Mouse (Mus musculus): ENCODE data around the gene Mvd. TPM values are rescaled to one million over a fixed set of nuclear protein-coding genes. Genes with fewer than 3 reads are reported as not detected.

The Mvd gene
- polyA plus RNA-seq, 1 experiment from 2014 or later, result 31.2 TPM

DNA sequence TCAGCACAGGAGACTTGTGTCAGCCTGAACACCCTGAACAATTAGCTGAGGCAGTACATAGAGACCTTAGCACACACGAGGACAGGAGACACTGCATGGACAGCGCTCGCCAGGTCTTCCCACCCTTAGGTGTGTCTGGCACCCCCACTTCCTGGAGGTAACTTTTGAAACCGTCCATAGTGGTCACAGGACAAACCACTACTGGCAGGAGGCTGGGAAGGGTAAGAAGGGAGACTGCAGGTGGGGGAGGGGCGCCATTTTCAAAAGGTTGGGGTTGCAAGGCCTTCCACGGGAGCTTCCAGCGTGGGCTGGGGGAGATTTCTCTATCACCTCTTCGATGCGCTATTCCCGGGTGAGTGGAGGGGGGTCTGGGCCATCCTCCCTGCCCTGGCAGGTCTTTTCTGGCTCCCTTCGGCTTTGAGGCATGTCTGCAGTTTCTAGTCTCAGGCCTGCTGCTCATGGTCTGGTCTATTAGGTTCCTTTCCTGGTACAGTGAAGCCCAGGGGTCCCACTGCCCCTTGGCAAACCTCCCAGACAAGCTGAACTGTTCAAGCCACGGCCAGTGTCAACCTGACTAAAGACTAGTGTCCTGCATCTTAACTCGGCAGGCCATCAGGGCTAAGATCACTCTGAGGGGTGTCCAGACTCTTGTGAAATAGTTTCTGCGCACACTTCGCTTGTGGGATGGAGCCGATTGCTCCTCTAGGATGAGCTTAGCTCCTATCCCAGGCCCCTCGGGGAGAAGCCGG is 11.4 kb downstream of the Mvd start:
- ATAC-seq (replicated peaks; ENCODE audit: low FRiP score, low read depth) (peak; percentile 1; the same call in 1 of the 2 replicates), DNase-seq (ENCODE audit: low spot score) (no peak)
- peak overlapping the region; percentile 84 for H3K4me2 ChIP-seq (ENCODE audit: low read length)
- TF ChIP-seq CTCF (IDR thresholded peaks at IDR 0.05; ENCODE audit: low read depth), result no peak
- H3K36me3 ChIP-seq (ENCODE audit: insufficient read depth, low read length), result 0 out of 2 replicates have a peak, but pooled peaks cover 9% of the 10 kb centered on the region
- peak overlapping the region; percentile 55 for H3K4me3 ChIP-seq (replicated peaks; ENCODE audit: low read depth, low read length)
- H3K9ac ChIP-seq (ENCODE audit: low read depth, low read length), result peak overlapping the region; percentile 73
- H3K27me3 ChIP-seq (ENCODE audit: insufficient read depth, low read length), result no peaks in the 10 kb centered on the region
- WGBS, result 26% methylated on average over 18 of the region's 18 CpGs
- peaks cover 23% of the 10 kb centered on the region for H3K4me1 ChIP-seq (replicated peaks; ENCODE audit: insufficient read depth, low read length)
- H3K9me3 ChIP-seq (replicated peaks; ENCODE audit: low read length), result no peaks in the 10 kb centered on the region
- H3K27ac ChIP-seq, result peak overlapping the region; percentile 78

DNA sequence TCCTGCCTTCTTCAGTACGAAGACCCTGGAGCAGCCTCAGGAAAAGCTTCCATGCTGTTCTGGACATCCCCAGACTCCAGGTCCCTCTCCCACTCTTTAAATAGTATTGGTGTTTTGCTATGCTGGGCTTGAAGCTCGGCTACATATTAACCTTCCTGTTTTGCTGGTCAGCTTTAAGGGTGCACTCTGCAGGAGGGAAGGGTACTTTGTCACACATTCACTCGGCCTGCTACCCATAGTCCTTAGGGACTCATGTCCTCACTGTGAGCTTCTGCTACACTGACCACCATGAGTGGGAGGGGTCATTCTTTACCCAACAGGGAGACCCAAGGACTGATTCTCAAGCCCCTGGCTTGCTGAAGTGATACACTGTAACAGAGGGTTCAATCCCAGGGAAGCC is 12.6 kb downstream of the Mvd start:
- DNase-seq (ENCODE audit: low spot score) (peak; percentile 40), ATAC-seq (replicated peaks; ENCODE audit: low FRiP score, low read depth) (peak; percentile 26)
- no peak for TF ChIP-seq CTCF (IDR thresholded peaks at IDR 0.05; ENCODE audit: low read depth)
- Histone ChIP-seq H3K27ac (peak overlapping the region; percentile 78), H3K9ac (ENCODE audit: low read depth, low read length) (0 out of 2 replicates have a peak overlapping the region, but pooled peaks have one; percentile 35), H3K4me1 (replicated peaks; ENCODE audit: insufficient read depth, low read length) (peaks cover 23% of the 10 kb centered on the region), H3K4me2 (ENCODE audit: low read length) (peak overlapping the region; percentile 18; the same call in 1 of the 2 replicates), H3K27me3 (ENCODE audit: insufficient read depth, low read length) (no peaks in the 10 kb centered on the region), H3K9me3 (replicated peaks; ENCODE audit: low read length) (no peaks in the 10 kb centered on the region), H3K4me3 (replicated peaks; ENCODE audit: low read depth, low read length) (no peak overlapping the region), H3K36me3 (ENCODE audit: insufficient read depth, low read length) (no peaks in the 10 kb centered on the region)
- WGBS, result 61% methylated on average over 3 of the region's 3 CpGs

DNA sequence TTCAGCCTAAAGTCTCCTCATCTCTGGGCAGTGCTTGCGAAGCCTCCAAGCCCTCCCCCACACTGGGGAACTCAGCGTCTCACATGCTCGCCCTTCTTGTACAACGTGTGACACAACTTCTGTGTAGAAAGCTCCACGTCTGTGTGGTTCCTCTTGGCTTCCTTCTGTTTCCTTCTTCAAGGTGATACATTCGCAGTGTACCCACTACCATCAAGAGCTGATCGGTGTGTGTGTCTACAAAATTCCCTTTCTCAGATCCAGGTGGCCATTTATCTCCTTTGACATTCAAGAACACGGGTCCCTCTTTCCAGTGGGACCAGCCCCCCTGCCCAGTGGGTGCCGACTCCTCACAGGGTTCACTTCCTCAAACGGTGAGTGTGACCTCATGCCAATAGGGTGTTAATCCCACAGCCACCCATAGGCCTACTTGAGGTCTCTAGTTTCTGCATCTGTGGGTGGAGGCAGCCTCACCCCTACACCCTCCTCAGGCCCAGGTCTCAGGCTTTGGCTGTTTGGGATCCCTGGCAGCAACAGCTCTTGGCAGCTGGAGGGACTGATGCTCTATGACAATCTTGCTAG is 13.1 kb downstream of the Mvd start:
- ATAC-seq (replicated peaks; ENCODE audit: low FRiP score, low read depth), result no peak
- Histone ChIP-seq H3K4me3 (replicated peaks; ENCODE audit: low read depth, low read length) (no peak overlapping the region), H3K9ac (ENCODE audit: low read depth, low read length) (0 out of 2 replicates have a peak overlapping the region, but pooled peaks have one; percentile 35), H3K4me2 (ENCODE audit: low read length) (peak overlapping the region; percentile 18; the same call in 1 of the 2 replicates), H3K27ac (peak overlapping the region; percentile 78), H3K9me3 (replicated peaks; ENCODE audit: low read length) (no peaks in the 10 kb centered on the region), H3K4me1 (replicated peaks; ENCODE audit: insufficient read depth, low read length) (peaks cover 23% of the 10 kb centered on the region), H3K36me3 (ENCODE audit: insufficient read depth, low read length) (no peaks in the 10 kb centered on the region), H3K27me3 (ENCODE audit: insufficient read depth, low read length) (no peaks in the 10 kb centered on the region)
- WGBS, result 60% methylated on average over 10 of the region's 10 CpGs
- TF ChIP-seq CTCF (IDR thresholded peaks at IDR 0.05; ENCODE audit: low read depth), result no peak
- DNase-seq (ENCODE audit: low spot score), result peak; percentile 19

GRCm38 (mm10) chr8:122428163-122428562 is 15.1 kb downstream of the Mvd start:
- DNase-seq (ENCODE audit: low spot score) (no peak), ATAC-seq (replicated peaks; ENCODE audit: low FRiP score, low read depth) (no peak)
- no peak for TF ChIP-seq CTCF (IDR thresholded peaks at IDR 0.05; ENCODE audit: low read depth)
- Histone ChIP-seq H3K9ac (ENCODE audit: low read depth, low read length) (no peak overlapping the region), H3K4me1 (replicated peaks; ENCODE audit: insufficient read depth, low read length) (peaks cover 29% of the 10 kb centered on the region), H3K4me2 (ENCODE audit: low read length) (no peak overlapping the region), H3K9me3 (replicated peaks; ENCODE audit: low read length) (no peaks in the 10 kb centered on the region), H3K36me3 (ENCODE audit: insufficient read depth, low read length) (no peaks in the 10 kb centered on the region), H3K4me3 (replicated peaks; ENCODE audit: low read depth, low read length) (no peak overlapping the region), H3K27ac (no peak overlapping the region), H3K27me3 (ENCODE audit: insufficient read depth, low read length) (no peaks in the 10 kb centered on the region)
- 81% methylated on average over 9 of the region's 9 CpGs for WGBS

GRCm38 (mm10) chr8:122427607-122428006 is 15.6 kb downstream of the Mvd start:
- TF ChIP-seq CTCF (IDR thresholded peaks at IDR 0.05; ENCODE audit: low read depth), result no peak
- H3K9me3 ChIP-seq (replicated peaks; ENCODE audit: low read length), result no peaks in the 10 kb centered on the region
- no peak for ATAC-seq (replicated peaks; ENCODE audit: low FRiP score, low read depth)
- no peak overlapping the region for H3K4me3 ChIP-seq (replicated peaks; ENCODE audit: low read depth, low read length)
- no peak for DNase-seq (ENCODE audit: low spot score)
- no peaks in the 10 kb centered on the region for H3K27me3 ChIP-seq (ENCODE audit: insufficient read depth, low read length)
- peaks cover 25% of the 10 kb centered on the region for H3K4me1 ChIP-seq (replicated peaks; ENCODE audit: insufficient read depth, low read length)
- WGBS, result 86% methylated on average over 7 of the region's 7 CpGs
- H3K36me3 ChIP-seq (ENCODE audit: insufficient read depth, low read length), result no peaks in the 10 kb centered on the region
- H3K27ac ChIP-seq, result no peak overlapping the region
- H3K4me2 ChIP-seq (ENCODE audit: low read length), result no peak overlapping the region
- no peak overlapping the region for H3K9ac ChIP-seq (ENCODE audit: low read depth, low read length)

- H3K9me3 ChIP-seq (replicated peaks; ENCODE audit: low read length), result no peaks in the 10 kb centered on the region
- H3K27me3 ChIP-seq (ENCODE audit: insufficient read depth, low read length), result no peaks in the 10 kb centered on the region
- H3K4me1 ChIP-seq (replicated peaks; ENCODE audit: insufficient read depth, low read length), result peaks cover 14% of the 10 kb centered on the region
- no peak overlapping the region for H3K4me3 ChIP-seq (replicated peaks; ENCODE audit: low read depth, low read length)
- H3K9ac ChIP-seq (ENCODE audit: low read depth, low read length), result no peak overlapping the region
- no peaks in the 10 kb centered on the region for H3K36me3 ChIP-seq (ENCODE audit: insufficient read depth, low read length)
- no peak for TF ChIP-seq CTCF (IDR thresholded peaks at IDR 0.05; ENCODE audit: low read depth)
- DNase-seq (ENCODE audit: low spot score) (no peak), ATAC-seq (replicated peaks; ENCODE audit: low FRiP score, low read depth) (no peak)
- no peak overlapping the region for H3K27ac ChIP-seq
- WGBS, result 79% methylated on average over 9 of the region's 9 CpGs
- no peak overlapping the region for H3K4me2 ChIP-seq (ENCODE audit: low read length)
These were observed 17.1 kb downstream of the Mvd start for GRCm38 (mm10) chr8:122426145-122426544.
